Mouse (Mus musculus) embryo, embryonic 11.5 days (tissue): ENCODE measurements at regions not wholly inside any gene's neighbourhood (a gene's known extent, or its start where the extent isn't known, plus 50 kb on each side); places are given as distances from the start of the nearest gene placed in this dataset.

Experiments used
- DNase-seq: peaks from one replicate; pipeline ENCODE4 v3.0.0-alpha.2; 2012; ENCODE audit warnings: low read depth, low spot score

- DNase-seq: no peak
These were observed 149.9 kb downstream of the Map2k4 start for GRCm38 (mm10) chr11:65638211-65638610.

- DNase-seq: no peak
These were observed 150.9 kb downstream of the Map2k4 start for GRCm38 (mm10) chr11:65637206-65637605.

GRCm38 (mm10) chr11:65635307-65635706 is 152.8 kb downstream of the Map2k4 start:
- DNase-seq: no peak

GRCm38 (mm10) chr11:65631164-65631563 is 156.9 kb downstream of the Map2k4 start:
- no peak for DNase-seq

GRCm38 (mm10) chr11:65630436-65630835 is 157.7 kb downstream of the Map2k4 start:
- DNase-seq: no peak

- DNase-seq: no peak
These were observed 158.8 kb downstream of the Map2k4 start for GRCm38 (mm10) chr11:65629320-65629719.

- no peak for DNase-seq
These were observed 169.1 kb downstream of the Map2k4 start for GRCm38 (mm10) chr11:65618976-65619375.

GRCm38 (mm10) chr11:65610536-65610935 is 177.6 kb downstream of the Map2k4 start:
- DNase-seq: no peak

GRCm38 (mm10) chr11:65609056-65609455 is 179.0 kb downstream of the Map2k4 start:
- DNase-seq: no peak

GRCm38 (mm10) chr11:65597298-65598076 is 190.6 kb downstream of the Map2k4 start:
- no peak for DNase-seq

GRCm38 (mm10) chr11:65588491-65588890 is 199.6 kb downstream of the Map2k4 start:
- DNase-seq: no peak

GRCm38 (mm10) chr11:65567831-65568230 is 220.3 kb downstream of the Map2k4 start:
- DNase-seq: no peak

- DNase-seq: no peak
These were observed 229.9 kb downstream of the Map2k4 start for GRCm38 (mm10) chr11:65558236-65558635.

GRCm38 (mm10) chr11:65551073-65551472 is 237.0 kb downstream of the Map2k4 start:
- DNase-seq: no peak

GRCm38 (mm10) chr11:65544281-65544680 is 243.8 kb downstream of the Map2k4 start:
- no peak for DNase-seq

GRCm38 (mm10) chr11:65543581-65543980 is 244.5 kb downstream of the Map2k4 start:
- no peak for DNase-seq

- no peak for DNase-seq
These were observed 251.0 kb downstream of the Map2k4 start for GRCm38 (mm10) chr11:65537046-65537630.

- DNase-seq: no peak
These were observed 252.2 kb downstream of the Map2k4 start for GRCm38 (mm10) chr11:65535726-65536442.

GRCm38 (mm10) chr11:65530744-65531143 is 257.4 kb downstream of the Map2k4 start:
- DNase-seq: no peak

- no peak for DNase-seq
These were observed 235.5 kb upstream of the Myocd start for GRCm38 (mm10) chr11:65505106-65505865.

- DNase-seq: no peak
These were observed 228.2 kb upstream of the Myocd start for GRCm38 (mm10) chr11:65497979-65498378.

GRCm38 (mm10) chr11:65497415-65497814 is 227.6 kb upstream of the Myocd start:
- DNase-seq: no peak
